21 mouse cellular contexts compared by ENCODE assay signal in the genomic region with DNA sequence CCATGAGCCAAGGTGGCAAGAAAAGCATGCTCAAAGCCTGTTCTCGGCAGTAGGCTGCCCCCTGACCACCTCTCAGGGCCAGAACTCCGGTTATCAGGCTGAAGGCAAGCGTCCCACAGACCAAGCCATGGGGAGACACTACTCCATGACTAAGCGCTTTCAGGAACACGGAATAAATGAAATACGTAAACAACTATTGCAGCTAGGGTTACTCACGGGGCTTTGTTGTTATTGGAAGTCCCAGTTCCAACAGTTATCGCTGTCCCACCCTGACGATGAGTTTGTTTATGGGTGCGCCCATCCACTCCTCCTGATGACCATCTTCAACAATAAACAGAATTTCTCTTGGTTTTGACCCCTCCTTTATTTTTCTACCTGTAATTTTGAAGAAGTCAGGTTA.
DNase-seq lines count a peak whose midpoint lies in the region; ATAC-seq and TF ChIP-seq lines count a peak whose summit lies in the region.
"Had no signal": no experiment of that assay in that cellular context is flagged by ENCODE, and none has a peak within 500 bp of the region (broad histone marks: within the 10 kb centered on the region; RNA-seq: fewer than 3 reads in every experiment).

No protein-coding gene starts in this region.

- no peaks in the 10 kb centered on the region for H3K27me3 ChIP-seq in stomach, postnatal 0 days (ENCODE audit: control insufficient read depth, insufficient read depth, low read length)
- H3K27me3 ChIP-seq: CH12.LX, Patski had no signal

- ATAC-seq in stomach, postnatal 0 days (ENCODE audit: low FRiP score, low TSS enrichment): peak; percentile 51; the same call in 1 of the 2 replicates
- ATAC-seq: activated CD4-positive, CD25-positive, alpha-beta regulatory T cell, adult 4 months; CD4-positive, CD25-positive, alpha-beta regulatory T cell, adult 4 months; Patski had no signal

- no peak overlapping the region for H3K9ac ChIP-seq in stomach, postnatal 0 days (ENCODE audit: low read length)

- H3K4me3 ChIP-seq in stomach, postnatal 0 days (ENCODE audit: low read depth, low read length): no peak overlapping the region

- DNase-seq in heart, adult 11 months: peak; percentile 59
- DNase-seq in heart, postnatal 10 days: no peak
- peak; percentile 1 for DNase-seq in gonadal fat pad, adult 2 months (ENCODE audit: low read depth)
- DNase-seq in stomach, postnatal 0 days (ENCODE audit: low spot score): no peak
- DNase-seq in cerebellum, adult 9-10 months: no peak
- DNase-seq in embryo, embryonic 9.5 days (ENCODE audit: extremely low spot score): no peak
- DNase-seq: adrenal gland, adult 2 months; adrenal gland, adult 8-10 months; adrenal gland, postnatal 10 days; adrenal gland, postnatal 14 days; adrenal gland, postnatal 25 days; adrenal gland, postnatal 36 days; B cell, adult 2 months; cerebellum, adult 11 months; cerebellum, adult 11-12 months; cerebellum, adult 18-20 months had no signal

- TF ChIP-seq EP300 in stomach, postnatal 0 days (optimal IDR thresholded peaks at IDR 0.05): no peak

- WGBS in stomach, postnatal 0 days: 88% methylated on average over 10 of the region's 10 CpGs

- no peak for TF ChIP-seq CTCF in stomach, postnatal 0 days (IDR thresholded peaks at IDR 0.05; ENCODE audit: low read depth)

- no peak overlapping the region for H3K4me2 ChIP-seq in stomach, postnatal 0 days (replicated peaks; ENCODE audit: low read depth)

- no peaks in the 10 kb centered on the region for H3K9me3 ChIP-seq in stomach, postnatal 0 days (ENCODE audit: control insufficient read depth, low read length)
- H3K9me3 ChIP-seq: G1E had no signal

- no peaks in the 10 kb centered on the region for H3K36me3 ChIP-seq in stomach, postnatal 0 days (ENCODE audit: control insufficient read depth, insufficient read depth, low read length)
- H3K36me3 ChIP-seq: G1E had no signal

- intact Hi-C loops in heart, postnatal 10 days (cut with DNase I): no loop called here

- no peaks in the 10 kb centered on the region for H3K4me1 ChIP-seq in stomach, postnatal 0 days (replicated peaks; ENCODE audit: control insufficient read depth, insufficient read depth)

- H3K27ac ChIP-seq in stomach, postnatal 0 days (replicated peaks): no peak overlapping the region

Comparison
In these comparisons a context has a peak if more than half of its experiments do, and no peak if none do; other contexts are left out.
1. DNase-seq: peak in heart, adult 11 months (single experiment) and gonadal fat pad, adult 2 months (single experiment); none in heart, postnatal 10 days (0 of 2), stomach, postnatal 0 days (single experiment), cerebellum, adult 9-10 months (single experiment) and embryo, embryonic 9.5 days (single experiment).